Mouse (Mus musculus) MEL (cell line): ENCODE measurements around the gene Arhgap23. TPM values are rescaled to one million over a fixed set of nuclear protein-coding genes. Genes with fewer than 3 reads are reported as not detected.
A peak's percentile ranks its signal among the peaks of the same experiment; 100 is the strongest.

Experiments used
- DNase-seq: peaks from one replicate; pipeline ENCODE4 v3.0.0; 2011; ENCODE audit warnings: low read depth, low spot score
- H3K27ac ChIP-seq: 2 replicates; pipeline ENCODE4 v1.5.1; 2012; ENCODE audit warnings: low read depth, mild to moderate bottlenecking, control low read depth, low read length, moderate library complexity; ENCODE audit not compliant: control insufficient read depth
- H3K27me3 ChIP-seq, 2 experiments: fragments of 150-350 bp in 1 of 2; sonication (generic) in 1 of 2; 2 replicates each; pipeline ENCODE4 v1.6.1; 2012; ENCODE audit warnings: low read length in 2 of 2, mild to moderate bottlenecking in 2 of 2, improper control_type of control experiment in 1 of 2, moderate library complexity in 1 of 2; ENCODE audit not compliant: insufficient read depth in 2 of 2, control insufficient read depth in 1 of 2
- H3K36me3 ChIP-seq, 2 experiments: 2 replicates each; pipeline ENCODE4 v1.6.1; 2012 to 2014; ENCODE audit warnings: low read length in 2 of 2, improper control_type of control experiment in 1 of 2, inconsistent platforms in 1 of 2, mild to moderate bottlenecking in 1 of 2; ENCODE audit not compliant: insufficient read depth in 2 of 2, control insufficient read depth in 1 of 2
- H3K4me1 ChIP-seq, 2 experiments: fragments of 150-350 bp in 1 of 2; sonication (generic) in 1 of 2; 2 replicates each; pipeline ENCODE4 v1.6.1; 2012; ENCODE audit warnings: low read length in 2 of 2, improper control_type of control experiment in 1 of 2, mild to moderate bottlenecking in 1 of 2; ENCODE audit not compliant: insufficient read depth in 2 of 2, control insufficient read depth in 1 of 2
- H3K4me3 ChIP-seq, 2 experiments: fragments of 150-350 bp in 1 of 2; sonication (generic) in 1 of 2; 2 replicates each; pipeline ENCODE4 v1.5.1; 2012; ENCODE audit warnings: low read depth in 2 of 2, low read length in 2 of 2, mild to moderate bottlenecking in 2 of 2, moderate library complexity in 2 of 2, control low read depth in 1 of 2, improper control_type of control experiment in 1 of 2; ENCODE audit not compliant: control insufficient read depth in 1 of 2, insufficient read depth in 1 of 2
- H3K79me2 ChIP-seq: 2 replicates; pipeline ENCODE4 v1.6.1; 2012; ENCODE audit warnings: mild to moderate bottlenecking, low read length, moderate library complexity; ENCODE audit not compliant: control insufficient read depth, poor library complexity, insufficient read depth
- H3K9ac ChIP-seq: 2 replicates; pipeline ENCODE4 v1.6.1; 2012; ENCODE audit warnings: low read depth, mild to moderate bottlenecking, control low read depth, low read length, moderate library complexity; ENCODE audit not compliant: control insufficient read depth, poor library complexity, severe bottlenecking
- H3K9me3 ChIP-seq: fragments of 150-350 bp; sonication (generic); replicated peaks from 2 replicates; pipeline ENCODE4 v1.6.1; 2012; ENCODE audit warnings: mild to moderate bottlenecking, low read length, improper control_type of control experiment, moderate library complexity; ENCODE audit not compliant: insufficient read depth
- BHLHE40 ChIP-seq: IDR thresholded peaks from 2 replicates; pipeline ENCODE4 v1.6.1; 2012; ENCODE audit warnings: low read depth, mild to moderate bottlenecking, inconsistent platforms, low read length, improper control_type of control experiment, borderline replicate concordance
- CHD1 ChIP-seq: IDR thresholded peaks from 2 replicates; pipeline ENCODE4 v1.6.1; 2012; ENCODE audit warnings: low read depth, mild to moderate bottlenecking, inconsistent platforms, low read length, improper control_type of control experiment
- CTCF ChIP-seq, 3 experiments: IDR thresholded peaks in 2 of 3; conservative IDR thresholded peaks in 1 of 3; 2 replicates each; pipeline ENCODE4 v1.5.1; 2011 to 2012; ENCODE audit warnings: low read length in 3 of 3, low read depth in 2 of 3, mild to moderate bottlenecking in 2 of 3, improper control_type of control experiment in 1 of 3, inconsistent platforms in 1 of 3, mixed read lengths in 1 of 3, moderate library complexity in 1 of 3; ENCODE audit not compliant: control insufficient read depth in 1 of 3, insufficient read depth in 1 of 3, poor library complexity in 1 of 3, severe bottlenecking in 1 of 3
- ELF1 ChIP-seq: IDR thresholded peaks from 2 replicates; pipeline ENCODE4 v1.6.1; 2014; ENCODE audit warnings: low read depth, mild to moderate bottlenecking, inconsistent platforms, low read length, improper control_type of control experiment, moderate library complexity
- EP300 ChIP-seq, 2 experiments: IDR thresholded peaks; 2 replicates each; pipeline ENCODE4 v1.6.1; 2011; ENCODE audit warnings: improper control_type of control experiment in 2 of 2, low read length in 2 of 2, low read depth in 1 of 2, mild to moderate bottlenecking in 1 of 2
- GATA1 ChIP-seq: IDR thresholded peaks from 2 replicates; pipeline ENCODE4 v1.6.1; 2011; ENCODE audit warnings: low read depth, low read length, improper control_type of control experiment
- HCFC1 ChIP-seq: IDR thresholded peaks from 2 replicates; pipeline ENCODE4 v1.6.1; 2012; ENCODE audit warnings: low read depth, mild to moderate bottlenecking, inconsistent platforms, low read length, improper control_type of control experiment, moderate library complexity
- KAT2A ChIP-seq: conservative IDR thresholded peaks from 2 replicates; pipeline ENCODE4 v1.6.1; 2012; ENCODE audit warnings: low read depth, low read length, improper control_type of control experiment, inconsistent platforms
- MAFK ChIP-seq: IDR thresholded peaks from 2 replicates; pipeline ENCODE4 v1.6.1; 2011; ENCODE audit warnings: low read depth, mild to moderate bottlenecking, low read length, improper control_type of control experiment, borderline replicate concordance
- MEF2A ChIP-seq: IDR thresholded peaks from 2 replicates; pipeline ENCODE4 v1.6.1; 2014; ENCODE audit warnings: low read depth, mild to moderate bottlenecking, inconsistent platforms, low read length, improper control_type of control experiment; ENCODE audit not compliant: poor library complexity, insufficient replicate concordance, severe bottlenecking; ENCODE audit errors: extremely low read depth
- MXI1 ChIP-seq: IDR thresholded peaks from 2 replicates; pipeline ENCODE4 v1.6.1; 2011; ENCODE audit warnings: mild to moderate bottlenecking, low read depth, low read length, improper control_type of control experiment
- MYB ChIP-seq: IDR thresholded peaks from 2 replicates; pipeline ENCODE4 v1.6.1; 2011; ENCODE audit warnings: mild to moderate bottlenecking, low read depth, low read length, improper control_type of control experiment
- MYC ChIP-seq: IDR thresholded peaks from 2 replicates; pipeline ENCODE4 v1.6.1; 2011; ENCODE audit warnings: low read depth, mild to moderate bottlenecking, low read length, improper control_type of control experiment, moderate library complexity
- NELFE ChIP-seq: IDR thresholded peaks from 2 replicates; pipeline ENCODE4 v1.6.1; 2011; ENCODE audit warnings: low read depth, low read length, improper control_type of control experiment
- NRF1 ChIP-seq: IDR thresholded peaks from 2 replicates; pipeline ENCODE4 v1.6.1; 2014; ENCODE audit warnings: low read depth, mild to moderate bottlenecking, inconsistent platforms, low read length, improper control_type of control experiment, moderate library complexity; ENCODE audit not compliant: poor library complexity, insufficient read depth, severe bottlenecking
- POLR2A ChIP-seq, 2 experiments: IDR thresholded peaks; 2 replicates each; pipeline ENCODE4 v1.6.1; 2011 to 2012; ENCODE audit warnings: low read length in 2 of 2, mild to moderate bottlenecking in 2 of 2, control low read depth in 1 of 2, improper control_type of control experiment in 1 of 2, low read depth in 1 of 2, moderate library complexity in 1 of 2; ENCODE audit not compliant: control insufficient read depth in 1 of 2, insufficient read depth in 1 of 2, poor library complexity in 1 of 2
- POLR2AphosphoS2 ChIP-seq: IDR thresholded peaks from 2 replicates; pipeline ENCODE4 v1.6.1; 2011; ENCODE audit warnings: low read length, improper control_type of control experiment
- POLR2AphosphoS5 ChIP-seq: IDR thresholded peaks from 2 replicates; pipeline ENCODE4 v1.6.1; 2012; ENCODE audit warnings: low read depth, borderline replicate concordance, mild to moderate bottlenecking, inconsistent platforms, low read length, moderate library complexity, mixed read lengths
- RAD21 ChIP-seq: IDR thresholded peaks from 2 replicates; pipeline ENCODE4 v1.6.1; 2011; ENCODE audit warnings: mild to moderate bottlenecking, low read depth, low read length, improper control_type of control experiment
- SIN3A ChIP-seq: IDR thresholded peaks from 2 replicates; pipeline ENCODE4 v1.6.1; 2012; ENCODE audit warnings: low read length, improper control_type of control experiment, inconsistent platforms
- SMC3 ChIP-seq: IDR thresholded peaks from 2 replicates; pipeline ENCODE4 v1.6.1; 2011; ENCODE audit warnings: low read depth, low read length, improper control_type of control experiment
- TBP ChIP-seq: IDR thresholded peaks from 2 replicates; pipeline ENCODE4 v1.8.0; 2011; ENCODE audit warnings: low read depth, low read length, improper control_type of control experiment
- TCF12 ChIP-seq: IDR thresholded peaks from 2 replicates; pipeline ENCODE4 v1.6.1; 2014; ENCODE audit warnings: low read depth, mild to moderate bottlenecking, inconsistent platforms, low read length, improper control_type of control experiment, moderate library complexity
- UBTF ChIP-seq: IDR thresholded peaks from 2 replicates; pipeline ENCODE4 v1.6.1; 2012; ENCODE audit warnings: low read depth, mild to moderate bottlenecking, inconsistent platforms, low read length, improper control_type of control experiment, moderate library complexity, borderline replicate concordance; ENCODE audit not compliant: insufficient read depth
- USF1 ChIP-seq: IDR thresholded peaks from 2 replicates; pipeline ENCODE4 v1.6.1; 2014; ENCODE audit warnings: low read depth, mild to moderate bottlenecking, inconsistent platforms, low read length, improper control_type of control experiment, moderate library complexity
- USF2 ChIP-seq, 2 experiments: IDR thresholded peaks; 2 replicates each; pipeline ENCODE4 v1.6.1; 2011 to 2012; ENCODE audit warnings: improper control_type of control experiment in 2 of 2, low read length in 2 of 2, borderline replicate concordance in 1 of 2, inconsistent platforms in 1 of 2, low read depth in 1 of 2, mild to moderate bottlenecking in 1 of 2; ENCODE audit not compliant: insufficient read depth in 1 of 2
- ZC3H11A ChIP-seq: IDR thresholded peaks from 2 replicates; pipeline ENCODE4 v1.6.1; 2012; ENCODE audit warnings: low read depth, mild to moderate bottlenecking, inconsistent platforms, low read length, improper control_type of control experiment
- ZKSCAN1 ChIP-seq: IDR thresholded peaks from 2 replicates; pipeline ENCODE4 v1.6.1; 2012; ENCODE audit warnings: low read depth, mild to moderate bottlenecking, inconsistent platforms, low read length, improper control_type of control experiment, moderate library complexity
- polyA plus RNA-seq, 2 experiments: library from polyadenylated mRNA; stranded (reverse) in 1 of 2; unstranded in 1 of 2; fragments of >175 nt in 1 of 2; fragments of >200 nt in 1 of 2; gene quantifications; 2 replicates each; pipeline versions ENCODE4 v1.2.1 to v1.2.4; 2012; ENCODE audit warnings: low replicate concordance in 2 of 2, low read depth in 1 of 2; ENCODE audit not compliant: insufficient read length in 2 of 2, insufficient read depth in 1 of 2, missing spikeins in 1 of 2
- total RNA-seq: library from RNA; depleted of rRNA; stranded (reverse); fragments of 300-350 nt; gene quantifications from 2 replicates; pipeline ENCODE4 v1.2.3, GENCODE M21; 2012

The Arhgap23 gene
- total and polyA plus RNA-seq, 3 experiments: 1.7 to 7.5 TPM; not detected in 1

DNA sequence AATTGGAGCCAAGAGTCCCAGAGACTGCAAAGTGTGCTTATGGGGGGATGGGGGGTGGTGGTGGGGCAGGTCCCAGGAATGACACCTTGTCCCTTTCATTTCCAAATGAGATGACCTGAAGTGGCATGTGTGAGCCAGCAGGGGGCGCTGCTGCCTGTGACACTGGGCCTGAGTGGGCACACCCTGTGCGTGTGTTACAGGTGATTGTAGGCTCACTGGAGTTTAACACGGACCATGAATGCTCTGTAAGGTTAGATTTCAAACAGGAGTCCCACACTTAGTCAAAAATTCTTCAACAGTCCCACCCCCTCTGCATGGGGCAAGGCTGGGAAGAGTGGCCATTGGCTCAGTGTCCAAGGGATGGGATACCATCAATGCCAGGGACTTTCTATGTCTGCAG lies 16.7 kb downstream of the Arhgap23 start (continued):
- TF ChIP-seq NRF1: 0 out of 2 replicates have a peak, but pooled peaks have one; percentile 11
- TF ChIP-seq ZC3H11A: peak; percentile 92

- TF ChIP-seq KAT2A (no peak), HCFC1 (no peak), MXI1 (no peak; the same call in 1 of the 2 replicates), ELF1 (peak; percentile 78), CTCF (IDR thresholded peaks at IDR 0.05 in 2 of 3, conservative IDR thresholded peaks at IDR 0.05 in 1 of 3; ENCODE audit: control insufficient read depth in 1 of 3, insufficient read depth in 1 of 3, low read depth in 2 of 3, low read length in 3 of 3, poor library complexity in 1 of 3, severe bottlenecking in 1 of 3) (peak in 1 of 3 experiments; percentile 24; a peak in 1 of 6 replicates), TBP (peak; percentile 53), MAFK (no peak), USF1 (0 out of 2 replicates have a peak, but pooled peaks have one; percentile 9), POLR2A (IDR thresholded peaks at IDR 0.05; ENCODE audit: control insufficient read depth in 1 of 2, insufficient read depth in 1 of 2, low read depth in 1 of 2, low read length in 2 of 2, poor library complexity in 1 of 2) (peak in 1 of 2 experiments; percentile 28; a peak in 1 of 4 replicates), TCF12 (no peak), EP300 (IDR thresholded peaks at IDR 0.05; ENCODE audit: low read depth in 1 of 2, low read length in 2 of 2) (peak; percentile 34 to 61), SIN3A (no peak; the same call in 1 of the 2 replicates), MYC (0 out of 2 replicates have a peak, but pooled peaks have one; percentile 12), NELFE (no peak), CHD1 (no peak), RAD21 (no peak), UBTF (no peak), ZKSCAN1 (no peak), GATA1 (peak; percentile 64), MEF2A (no peak), POLR2AphosphoS5 (no peak), BHLHE40 (no peak), SMC3 (no peak), POLR2AphosphoS2 (no peak), USF2 (IDR thresholded peaks at IDR 0.05; ENCODE audit: borderline replicate concordance in 1 of 2, insufficient read depth in 1 of 2, low read depth in 1 of 2, low read length in 2 of 2) (no peak), MYB (no peak)
Observed at GRCm38 (mm10) chr11:97432983-97433539, 17.7 kb downstream of the Arhgap23 start.

More at GRCm38 (mm10) chr11:97432983-97433539, 17.7 kb downstream of the Arhgap23 start:
- Histone ChIP-seq H3K27me3 (no peaks in the 10 kb centered on the region), H3K9ac (peak overlapping the region; percentile 52), H3K4me3 (peak overlapping the region; percentile 9 to 10; a peak in 3 of 4 replicates), H3K4me1 (peaks cover 10 to 41% of the 10 kb centered on the region in 2 experiments), H3K27ac (peak overlapping the region; percentile 80), H3K36me3 (peaks cover 0 to 26% of the 10 kb centered on the region in 2 experiments; a peak in 2 of 4 replicates), H3K79me2 (no peaks in the 10 kb centered on the region), H3K9me3 (no peaks in the 10 kb centered on the region)
- peak; percentile 85 for DNase-seq
